Mouse (Mus musculus) gastrocnemius, adult 18-20 months (tissue): ENCODE data around the gene Cadps2. TPM values are rescaled to one million over a fixed set of nuclear protein-coding genes. Genes with fewer than 3 reads are reported as not detected.

Experiments
- DNase-seq: peaks from one replicate; pipeline ENCODE4 v3.0.0; 2021; ENCODE audit warnings: low spot score
- total RNA-seq, 2 experiments: library from RNA; stranded (reverse); gene quantifications; 2 replicates each; pipeline ENCODE4 v1.2.3; 2021

The Cadps2 gene
- total RNA-seq, 2 experiments from 2014 or later = 0.36 to 0.41 TPM

DNA sequence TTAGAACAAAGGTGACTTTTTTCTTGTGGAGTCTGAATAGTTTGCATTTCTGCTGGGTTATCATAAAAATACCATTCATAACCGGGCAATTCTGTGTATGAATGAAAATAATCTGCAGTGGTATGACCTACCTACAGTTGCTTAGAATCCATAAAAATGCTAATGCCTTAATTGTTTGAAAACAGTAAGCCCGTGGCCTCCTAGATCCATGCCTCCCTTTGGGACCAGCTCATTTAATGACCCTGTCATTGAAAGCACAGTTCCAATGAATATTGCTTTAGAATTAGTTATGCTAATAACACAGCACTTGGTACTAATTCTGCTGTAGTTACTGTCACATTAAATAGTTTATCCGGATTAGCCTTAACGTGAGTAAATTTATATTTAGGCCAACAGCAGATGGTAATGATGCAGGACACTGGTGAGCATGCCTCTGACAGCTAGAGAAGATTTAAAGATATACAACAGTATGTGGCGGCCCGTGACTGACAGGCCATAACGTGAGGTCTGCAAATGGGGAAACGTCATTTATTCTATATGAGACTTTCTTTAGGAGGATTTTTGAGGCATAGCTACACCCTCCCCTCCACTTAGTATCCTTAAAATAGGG, 477.3 kb downstream of the Cadps2 start:
- no peak for DNase-seq

DNA sequence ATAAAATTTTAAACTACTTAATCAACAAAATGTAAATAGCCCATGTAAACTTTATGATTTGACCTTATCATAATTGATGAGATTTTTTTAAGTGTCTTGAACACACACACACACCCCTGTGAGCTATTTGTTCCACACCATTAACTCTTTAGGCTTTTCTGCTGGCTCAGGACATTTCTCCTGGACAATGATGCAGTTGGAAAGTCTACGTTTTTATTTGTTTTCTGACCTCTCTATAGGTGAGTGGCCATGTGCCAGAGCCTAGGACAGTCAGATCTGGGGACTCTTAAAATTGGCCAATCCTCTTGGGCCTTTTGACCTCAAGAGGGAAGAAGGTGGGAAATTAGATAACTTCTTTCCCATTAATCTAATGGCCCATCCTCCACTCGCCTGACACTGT, 478.6 kb downstream of the Cadps2 start:
- no peak for DNase-seq

DNA sequence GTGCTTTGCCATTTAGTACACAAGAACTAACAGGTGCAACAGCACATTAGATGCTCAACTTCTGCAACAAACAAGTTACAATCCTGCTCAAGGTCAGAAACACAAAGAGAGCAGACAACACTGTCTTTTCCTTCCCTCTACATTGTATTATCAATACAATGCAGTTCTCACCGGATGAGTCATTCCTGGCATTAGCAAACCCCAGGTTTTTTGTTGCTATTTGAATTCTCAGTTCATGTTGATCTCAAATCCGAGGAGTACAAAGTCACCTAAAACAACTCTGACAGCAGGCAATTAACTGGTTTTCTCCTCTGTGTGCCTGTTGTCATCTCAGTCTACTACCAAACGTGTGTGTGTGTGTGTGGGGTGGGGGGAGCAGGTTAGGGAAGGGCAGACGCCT, 483.1 kb downstream of the Cadps2 start:
- DNase-seq = no peak

DNA sequence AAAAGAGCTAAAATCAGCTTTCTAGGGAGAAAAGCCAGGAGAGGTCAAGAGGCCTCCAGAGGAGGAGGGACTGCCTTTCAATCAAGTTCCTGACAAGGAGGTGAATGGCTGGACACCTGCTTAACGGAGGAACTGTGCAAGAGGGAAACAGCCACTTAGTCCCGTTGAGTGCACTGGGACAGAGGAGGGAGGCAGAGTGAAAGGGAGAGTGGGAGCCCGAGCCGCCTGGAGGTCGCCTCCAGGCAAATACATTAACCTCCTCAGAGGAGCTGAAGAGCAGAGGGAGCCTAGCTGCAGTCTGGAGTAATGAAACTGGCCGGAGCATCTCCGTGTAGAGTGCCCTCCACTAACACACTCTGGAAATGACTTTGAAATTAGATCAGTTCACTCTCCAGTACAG, 485.7 kb downstream of the Cadps2 start:
- no peak for DNase-seq

DNA sequence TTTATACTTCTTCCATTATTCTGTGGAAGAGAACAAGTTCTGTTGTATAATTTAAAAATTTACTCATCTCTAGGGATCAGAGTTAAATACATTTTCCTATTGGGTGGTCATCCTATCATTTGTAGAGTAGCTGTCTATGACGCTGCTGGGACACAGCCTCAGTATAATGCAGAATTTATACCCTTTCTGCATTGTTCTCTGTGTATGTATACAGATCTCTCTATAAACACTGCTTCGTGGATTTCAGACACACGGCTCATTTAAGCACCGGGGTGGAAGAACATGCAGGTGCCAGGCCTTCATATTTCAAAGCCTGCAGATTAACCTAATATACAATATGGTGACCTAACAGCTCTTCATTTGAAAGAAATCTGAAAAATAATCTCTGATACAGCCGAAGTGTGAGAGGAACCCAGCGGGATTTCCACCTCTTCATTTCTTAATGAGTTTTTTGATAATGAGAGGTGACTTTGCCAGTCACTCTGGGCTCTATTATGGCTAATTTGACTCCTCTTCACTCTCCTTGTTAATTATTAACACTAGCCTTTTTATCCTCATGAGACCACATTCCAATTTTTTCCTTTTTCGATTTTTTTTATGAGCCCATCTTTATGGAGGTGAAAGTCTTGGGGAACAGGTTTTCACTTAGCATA, 501.7 kb downstream of the Cadps2 start:
- DNase-seq = no peak

DNA sequence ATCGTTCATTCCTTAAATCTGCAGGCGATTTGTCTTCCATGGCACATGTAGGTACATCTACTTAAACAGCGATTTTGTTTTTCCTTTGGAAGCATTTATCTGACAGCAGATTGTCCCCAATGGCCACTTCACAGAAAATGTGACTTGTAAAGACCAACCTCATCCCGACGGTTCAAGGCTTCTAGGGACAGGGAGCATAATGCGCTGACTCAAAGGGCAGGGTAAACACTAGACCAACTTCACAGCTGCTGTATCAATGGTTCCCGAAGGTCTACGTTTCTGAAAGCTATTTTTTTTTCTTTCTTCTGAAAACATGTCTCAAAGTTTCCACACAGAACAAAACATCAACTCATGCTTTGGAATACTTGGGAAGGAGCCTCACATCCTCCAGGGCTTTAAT, 524.3 kb downstream of the Cadps2 start:
- no peak for DNase-seq

DNA sequence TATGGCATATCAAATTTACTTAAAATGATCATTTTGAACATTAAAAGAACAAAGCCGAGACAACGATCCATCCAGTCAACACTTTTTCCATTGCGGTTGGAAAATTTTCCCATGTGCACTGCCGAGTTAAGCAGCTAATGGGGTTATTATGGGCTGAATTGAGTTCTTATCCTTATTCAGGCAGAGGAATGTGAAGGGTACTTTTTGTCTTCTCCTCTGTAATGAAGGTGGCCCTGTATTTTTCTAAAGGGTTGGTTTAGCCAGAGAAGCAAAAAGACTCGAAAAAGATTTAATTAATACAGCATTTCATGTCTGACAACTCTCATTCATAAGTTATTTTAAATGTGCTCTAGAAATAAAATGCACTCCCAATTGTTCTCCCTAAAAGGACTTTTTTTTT, 524.9 kb downstream of the Cadps2 start:
- no peak for DNase-seq

DNA sequence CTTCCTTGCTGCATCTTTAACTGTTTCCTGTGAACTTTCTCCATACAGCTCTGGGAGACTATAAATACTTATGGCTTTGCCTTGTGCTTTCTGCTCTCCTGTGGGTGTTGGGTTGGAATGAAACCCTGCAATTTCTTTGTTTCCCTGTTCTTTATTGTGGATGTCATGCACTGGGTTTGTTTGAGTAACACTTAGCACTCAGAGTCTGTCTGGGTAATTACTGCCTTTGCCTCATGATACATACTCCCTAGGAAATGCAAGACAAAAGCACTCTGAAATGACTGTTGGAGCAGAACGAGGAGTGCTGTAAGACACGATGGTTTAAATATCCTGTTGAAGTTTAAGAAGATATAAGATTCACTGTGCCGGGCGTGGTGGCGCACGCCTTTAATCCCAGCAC, 533.2 kb downstream of the Cadps2 start:
- DNase-seq = no peak

DNA sequence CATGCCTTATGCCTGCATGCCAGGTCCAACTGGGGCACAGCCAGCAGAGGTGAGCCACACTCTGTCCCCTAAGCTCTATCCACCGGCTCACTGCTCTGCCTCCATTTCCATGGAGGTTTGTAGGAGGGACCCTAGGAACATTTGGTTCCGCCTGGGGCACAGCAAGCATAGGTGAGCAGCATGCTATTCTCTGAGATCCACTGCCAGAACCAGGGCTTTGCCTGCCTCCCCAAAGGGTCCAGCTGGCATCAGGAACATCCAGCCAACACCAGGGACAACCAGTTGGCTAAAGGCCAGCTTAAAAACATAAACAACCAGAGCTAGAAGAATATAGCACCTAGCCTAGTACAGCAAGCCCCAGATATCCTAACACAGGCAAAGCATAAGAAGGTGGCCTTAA, 540.6 kb downstream of the Cadps2 start:
- DNase-seq = no peak

DNA sequence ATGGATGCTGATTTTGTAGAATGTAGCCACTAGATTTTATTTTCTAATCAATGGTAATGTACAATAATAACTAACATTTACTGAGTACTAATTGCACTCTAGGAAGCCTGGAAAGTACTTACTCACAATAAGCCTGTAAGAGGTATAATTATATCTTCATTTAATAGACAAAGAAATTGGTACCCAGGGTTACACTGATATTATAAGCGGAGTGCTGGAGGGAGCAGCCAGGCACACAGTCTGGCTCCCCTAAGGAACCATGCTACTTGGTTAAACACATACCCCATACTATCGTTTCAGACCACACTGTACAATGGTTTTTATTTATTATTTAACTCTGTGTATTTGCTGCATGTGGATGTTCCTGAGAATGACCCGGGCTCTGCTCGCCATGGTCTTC, 544.5 kb downstream of the Cadps2 start:
- no peak for DNase-seq

DNA sequence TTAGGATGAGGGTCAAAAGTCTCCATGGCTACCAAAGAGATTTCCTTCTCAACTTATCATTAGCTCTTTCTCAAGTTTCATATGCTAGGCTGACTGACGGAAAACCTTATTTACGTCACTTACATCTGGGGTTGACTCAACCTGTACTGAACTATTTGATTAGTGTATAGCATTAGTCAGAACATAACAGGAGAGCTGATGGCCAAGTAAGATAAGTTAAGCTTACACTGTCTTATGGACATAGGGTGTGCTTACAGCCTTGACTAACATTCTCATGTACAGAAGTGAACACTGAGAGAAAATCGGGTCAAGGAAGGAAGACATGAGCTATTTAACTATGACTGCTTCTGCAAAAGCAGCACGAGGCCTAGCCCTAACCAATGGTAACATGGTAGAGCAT, 550.5 kb downstream of the Cadps2 start:
- DNase-seq = no peak

DNA sequence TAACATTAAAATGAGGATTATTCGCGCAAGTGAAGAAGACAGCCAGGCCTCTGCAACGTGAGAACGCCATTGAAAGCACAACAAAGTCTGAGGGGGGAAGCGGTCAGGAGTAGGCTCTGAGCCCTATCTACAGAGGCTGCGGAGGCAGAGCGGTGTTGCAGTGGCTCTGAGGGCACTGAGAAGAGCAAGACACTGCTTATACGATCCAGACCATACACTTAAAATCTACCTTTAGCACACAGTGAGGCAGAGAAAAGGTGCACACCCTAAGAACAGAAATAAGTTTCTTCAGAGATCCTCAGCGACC, 557.8 kb downstream of the Cadps2 start:
- no peak for DNase-seq

DNA sequence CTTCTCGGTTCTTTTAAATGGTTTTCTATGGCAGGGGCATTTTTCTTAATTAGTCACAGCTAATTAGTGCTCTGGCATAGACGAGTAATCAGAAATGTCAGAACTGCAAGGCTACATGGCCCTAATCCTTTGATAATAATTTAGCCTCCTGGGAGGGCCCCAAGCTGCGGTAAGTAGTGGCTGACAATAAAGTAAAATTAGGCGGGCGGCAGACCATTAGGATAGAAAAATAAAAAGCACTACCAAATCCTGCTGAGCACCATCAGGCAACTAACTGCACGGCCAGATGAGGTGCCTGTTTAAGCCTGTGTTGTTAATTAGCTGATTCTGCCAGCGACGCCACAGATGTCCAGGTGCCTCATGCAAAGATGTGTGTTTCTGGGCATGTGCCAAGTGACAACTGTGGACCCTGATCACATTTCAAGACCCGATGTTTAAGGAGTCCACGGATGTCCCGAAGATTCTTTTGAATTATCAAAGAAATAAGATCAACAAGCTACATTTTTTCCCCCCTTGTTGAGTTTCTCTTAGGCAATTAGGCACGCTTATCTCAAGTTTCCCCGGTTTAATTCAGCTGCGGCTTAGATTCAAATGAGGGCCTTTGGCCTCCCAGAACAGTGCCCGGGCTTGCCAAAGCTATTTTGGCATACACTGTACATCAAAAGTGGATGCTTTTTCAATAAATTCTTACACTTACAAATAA, 558.3 kb downstream of the Cadps2 start:
- DNase-seq = no peak

DNA sequence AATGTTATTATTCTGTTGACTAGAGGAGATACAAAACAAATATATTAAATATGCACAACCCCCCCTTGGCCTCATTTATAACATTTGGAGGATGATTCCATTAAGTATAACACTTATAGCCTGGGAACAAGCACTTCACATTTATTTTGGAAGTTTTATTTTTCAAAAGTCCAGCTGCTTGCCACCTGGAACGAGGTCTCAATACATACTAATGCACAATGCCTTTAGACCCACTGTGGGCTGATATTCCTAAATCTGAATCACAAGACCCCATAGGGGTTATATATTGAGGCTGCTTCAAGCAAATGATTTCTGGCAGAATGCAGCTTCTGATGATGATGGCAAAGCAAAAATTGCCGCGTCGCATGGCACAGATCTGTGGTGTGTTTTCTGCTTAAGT, 565.7 kb downstream of the Cadps2 start:
- DNase-seq = no peak

DNA sequence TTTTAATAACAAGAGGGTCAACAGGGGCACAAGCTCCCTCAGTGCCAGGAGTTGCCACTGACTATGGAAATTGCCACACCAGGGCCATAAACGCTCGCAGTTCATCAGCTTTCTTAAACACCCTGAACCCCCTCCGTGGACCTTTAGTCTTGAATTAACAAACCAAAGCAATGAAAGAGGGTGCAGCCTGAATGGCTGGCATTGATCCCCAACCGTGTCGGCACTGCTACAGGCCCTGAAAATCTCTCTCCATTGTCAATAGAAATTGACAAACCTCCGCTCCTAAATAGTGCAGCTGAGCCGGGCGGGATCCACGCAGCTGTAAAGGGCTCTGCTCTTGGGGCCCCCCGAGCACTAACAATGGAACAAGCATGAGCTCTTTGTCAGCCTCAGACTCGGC, 566.2 kb downstream of the Cadps2 start:
- DNase-seq = no peak

DNA sequence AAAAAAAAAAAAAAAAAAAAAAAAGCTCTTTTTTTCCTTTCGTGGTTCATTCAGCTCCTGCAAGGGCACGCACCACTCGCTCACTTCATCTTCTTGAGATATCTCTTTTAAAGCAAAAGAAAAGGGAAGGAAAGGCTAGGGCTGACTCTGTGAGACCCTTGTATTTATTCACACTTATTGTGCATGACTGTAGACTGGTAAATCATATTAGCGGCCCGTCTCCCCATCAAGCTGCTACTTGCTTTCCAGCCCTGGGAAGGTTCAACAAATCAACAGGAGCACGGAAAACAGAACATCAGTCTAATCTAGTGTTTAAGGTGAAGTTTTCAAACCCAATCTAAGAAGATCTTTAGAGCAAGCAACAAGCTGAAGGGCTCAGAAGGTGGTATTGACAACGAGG, 566.7 kb downstream of the Cadps2 start:
- no peak for DNase-seq

DNA sequence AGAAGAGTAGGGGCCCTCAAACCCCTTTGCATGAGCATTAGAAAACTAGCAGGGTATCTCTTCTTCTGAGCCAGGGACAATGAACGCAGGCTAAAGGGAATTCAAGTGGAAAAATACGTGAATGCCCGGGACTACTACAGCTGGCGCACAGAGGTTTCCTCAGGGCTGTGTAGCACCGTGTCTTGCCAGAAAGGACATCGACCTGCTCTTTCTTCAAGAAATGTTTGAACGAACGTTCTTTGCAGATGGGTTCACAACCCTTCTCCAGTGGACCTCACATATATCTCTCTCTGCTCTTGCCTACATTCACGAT, 578.5 kb downstream of the Cadps2 start:
- no peak for DNase-seq

DNA sequence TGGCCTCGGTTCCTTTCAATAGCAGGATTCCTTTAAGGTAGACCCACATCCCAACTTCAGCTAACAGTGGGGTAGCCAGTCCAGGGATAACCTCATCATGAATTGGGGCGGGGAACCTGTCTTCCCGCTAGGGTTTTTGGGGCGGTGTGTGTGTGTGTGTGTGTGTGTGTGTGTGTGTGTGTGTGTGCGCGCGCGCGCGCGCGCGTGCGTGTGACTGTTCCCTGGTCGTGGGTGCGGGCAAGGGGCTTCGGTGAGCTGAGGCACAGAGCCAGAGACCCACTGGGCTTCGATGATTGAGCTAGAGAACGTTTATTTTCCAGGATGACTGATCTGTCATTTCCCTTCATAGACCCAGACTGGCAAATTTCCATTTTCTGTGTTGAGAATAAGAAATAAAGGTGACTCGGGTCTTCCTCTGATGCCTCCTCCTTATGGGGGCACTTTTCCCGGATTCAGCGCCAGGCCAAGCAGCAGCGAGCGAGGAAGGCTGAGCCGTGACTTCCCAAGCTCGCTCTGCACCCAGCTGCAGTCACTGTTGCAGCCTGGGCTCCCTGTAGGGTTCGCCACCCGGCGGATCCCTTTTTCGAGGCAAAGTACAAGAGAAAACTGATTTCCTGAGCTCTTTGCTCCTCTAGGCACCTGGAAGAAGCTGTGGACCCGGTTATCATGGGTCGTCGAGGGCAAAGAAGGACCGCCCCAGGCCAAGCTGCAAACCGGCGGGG, 579.0 kb downstream of the Cadps2 start:
- DNase-seq = no peak

DNA sequence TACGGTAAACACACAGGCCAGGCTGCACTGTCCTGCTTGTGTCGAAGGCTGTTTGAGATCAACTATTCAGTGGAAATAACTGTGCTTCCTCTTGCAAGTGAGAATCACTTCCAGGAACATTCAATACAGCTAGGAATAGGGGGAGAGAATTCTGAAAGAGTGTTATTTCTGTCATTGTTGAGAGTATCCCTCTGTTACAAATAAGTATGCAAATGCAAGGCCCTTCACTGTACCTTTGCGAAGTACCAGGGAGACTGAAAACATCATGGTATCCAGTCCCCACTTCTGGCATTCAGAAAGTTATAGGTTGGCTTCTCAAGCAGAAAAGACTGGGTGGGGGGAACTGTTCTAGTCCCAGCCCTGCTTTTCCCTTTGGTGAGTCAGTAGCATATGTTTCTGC, 581.2 kb downstream of the Cadps2 start:
- DNase-seq = no peak

DNA sequence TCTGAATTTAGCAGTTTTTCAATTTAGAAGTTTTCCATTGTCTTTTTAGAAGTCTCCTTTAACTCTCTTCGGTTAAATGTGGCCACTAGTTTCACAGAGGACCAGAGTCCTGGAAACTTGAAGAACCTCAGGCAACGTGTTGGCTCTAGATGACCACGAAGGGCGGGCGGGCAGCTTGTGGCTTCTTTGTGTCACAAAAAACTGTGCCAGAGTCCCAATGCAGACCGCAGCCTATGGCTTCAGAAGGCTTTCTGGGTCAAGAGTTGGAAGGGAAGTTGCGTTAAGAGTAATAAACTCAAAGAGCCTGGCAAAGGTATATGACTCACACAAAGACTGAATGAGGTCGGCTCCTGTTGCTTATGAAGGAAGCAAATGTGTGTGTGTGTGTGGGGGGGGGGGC, 584.1 kb downstream of the Cadps2 start:
- no peak for DNase-seq

DNA sequence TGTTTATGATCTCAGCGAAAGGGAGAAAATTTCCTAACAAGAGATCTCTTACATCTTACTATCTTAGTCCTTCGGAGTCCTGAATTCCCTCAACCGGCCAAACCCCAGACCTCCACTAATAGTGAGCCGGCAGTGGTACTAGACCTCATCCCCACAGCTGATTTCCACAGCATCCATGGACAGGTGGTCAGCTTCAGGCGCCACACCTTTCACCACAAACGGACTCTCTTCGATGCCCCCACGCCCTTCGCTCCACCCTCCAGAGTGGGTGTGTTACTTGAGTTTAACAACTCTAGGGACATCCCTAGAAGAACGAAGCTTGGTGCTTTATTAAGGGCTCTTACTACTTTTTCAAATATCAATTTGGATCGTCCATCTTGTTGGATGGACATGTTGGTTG, 584.6 kb downstream of the Cadps2 start:
- DNase-seq = no peak

DNA sequence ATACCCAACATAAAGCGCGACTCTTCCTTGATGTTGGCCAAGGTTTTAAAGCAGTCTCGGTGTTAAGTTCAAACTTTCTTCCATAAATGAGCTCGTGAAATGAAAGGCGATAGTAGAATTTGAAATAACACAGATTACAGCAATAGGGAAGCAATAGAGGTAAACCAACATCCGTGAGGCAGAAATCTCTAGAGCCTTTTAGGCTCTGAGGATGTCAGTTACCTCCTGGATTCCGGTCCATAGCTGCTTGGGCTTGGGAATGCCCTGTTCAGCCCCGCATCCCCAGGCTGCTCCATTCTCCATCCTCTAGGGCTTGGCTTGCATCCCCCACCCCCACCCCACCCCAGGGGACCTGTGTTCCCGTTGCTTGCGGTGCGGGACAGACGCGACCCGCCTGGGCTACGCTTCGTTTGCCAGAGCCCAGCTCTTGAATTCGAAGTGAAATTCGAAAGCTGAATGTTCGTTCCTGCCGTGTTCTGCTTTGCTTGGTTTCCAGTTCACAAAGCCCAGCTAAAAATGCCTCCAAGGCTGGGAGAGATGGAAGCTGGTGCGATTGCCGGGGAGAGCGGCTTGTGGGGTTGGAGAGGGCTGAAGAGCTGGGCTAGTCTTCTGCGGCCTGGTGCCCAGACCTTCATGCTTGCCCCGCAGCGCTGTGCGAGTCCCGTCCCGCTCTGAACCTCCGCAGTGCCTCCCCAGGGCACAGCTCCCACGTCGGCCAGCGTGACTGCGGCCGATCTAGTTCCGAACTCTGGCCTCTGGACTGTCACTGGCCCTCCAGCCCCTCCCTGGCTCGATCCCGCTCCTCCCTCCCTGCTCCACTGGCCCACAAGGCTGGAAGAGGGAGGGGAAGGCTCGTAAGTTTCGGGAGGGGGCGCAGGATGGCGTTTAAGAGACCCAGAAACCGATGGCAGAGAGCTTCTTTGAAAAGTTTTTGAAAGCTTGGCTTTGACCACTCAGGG, 585.6 kb downstream of the Cadps2 start:
- no peak for DNase-seq
